Mouse (Mus musculus): ENCODE measurements around the gene Hsdl1.

The Hsdl1 gene

GRCm38 (mm10) chr8:119575366-119575726 lies 363 bp upstream of the Hsdl1 start:
- no peak for DNase-seq

- DNase-seq, result no peak
These were observed 2.6 kb downstream of the Hsdl1 start for GRCm38 (mm10) chr8:119572411-119572810.

DNA sequence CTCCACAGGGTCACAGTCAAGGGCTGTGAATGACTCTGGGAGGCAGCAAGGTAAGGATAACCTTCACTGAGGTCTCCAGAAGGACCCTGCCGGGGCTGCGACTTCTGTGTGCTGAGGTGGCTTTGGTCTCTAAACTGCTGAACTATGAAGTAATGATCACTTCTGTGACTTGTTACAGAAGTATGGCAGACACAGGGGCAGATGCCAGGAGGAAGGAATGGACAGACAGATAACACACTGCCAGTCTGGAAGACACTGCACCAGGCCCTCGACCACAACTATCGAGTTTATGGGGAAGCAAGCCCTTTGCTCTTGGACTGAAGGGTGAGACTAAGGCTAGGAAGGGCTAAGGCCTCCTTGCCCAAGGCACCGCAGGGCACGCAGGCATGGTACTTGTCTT lies 3.8 kb downstream of the Hsdl1 start:
- no peak for DNase-seq

- no peak for DNase-seq
These were observed 5.1 kb downstream of the Hsdl1 start for GRCm38 (mm10) chr8:119569881-119570280.

DNA sequence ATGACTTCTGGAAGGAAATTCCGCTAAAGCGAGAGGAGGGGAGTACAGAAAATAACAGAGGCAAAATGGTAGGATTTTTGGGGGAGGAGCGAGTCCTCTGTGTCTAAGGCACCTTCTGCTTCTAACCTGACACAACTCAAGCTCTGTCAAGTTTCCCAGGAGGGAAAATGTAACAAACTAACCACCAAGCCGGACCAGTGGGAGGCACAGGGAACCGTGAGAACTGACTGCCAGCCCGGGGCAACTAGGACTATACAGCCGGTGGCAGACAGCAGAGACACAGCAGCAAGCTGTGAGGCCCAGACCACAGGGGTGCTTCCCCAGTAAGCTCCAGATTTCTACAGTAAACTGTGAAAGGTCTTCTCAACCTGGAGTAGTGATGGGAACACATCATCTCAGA lies 6.0 kb downstream of the Hsdl1 start:
- no peak for DNase-seq

DNA sequence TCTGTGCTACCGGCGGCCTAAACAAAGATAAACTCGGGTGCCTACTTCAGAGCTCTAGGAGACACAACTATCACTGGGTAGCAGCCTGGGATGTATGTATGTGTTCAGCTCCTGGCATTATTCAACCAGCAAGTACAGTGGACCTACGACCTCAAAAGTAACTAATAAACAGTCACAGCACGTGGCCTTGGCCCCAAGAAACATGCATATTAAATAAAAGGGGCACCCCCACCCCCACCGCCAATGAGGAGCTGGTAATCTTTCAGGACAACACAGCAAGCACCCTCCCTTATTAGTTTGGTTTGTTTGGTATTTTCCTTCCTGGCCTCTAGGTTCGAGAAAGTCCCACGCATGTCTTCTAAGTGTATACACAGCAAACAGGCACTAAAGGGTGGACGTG lies 6.7 kb downstream of the Hsdl1 start:
- peak; percentile 58 for DNase-seq

GRCm38 (mm10) chr8:119566367-119566766 lies 8.6 kb downstream of the Hsdl1 start:
- DNase-seq, result no peak

- no peak for DNase-seq
These were observed 11.1 kb downstream of the Hsdl1 start for GRCm38 (mm10) chr8:119563849-119564251.

DNA sequence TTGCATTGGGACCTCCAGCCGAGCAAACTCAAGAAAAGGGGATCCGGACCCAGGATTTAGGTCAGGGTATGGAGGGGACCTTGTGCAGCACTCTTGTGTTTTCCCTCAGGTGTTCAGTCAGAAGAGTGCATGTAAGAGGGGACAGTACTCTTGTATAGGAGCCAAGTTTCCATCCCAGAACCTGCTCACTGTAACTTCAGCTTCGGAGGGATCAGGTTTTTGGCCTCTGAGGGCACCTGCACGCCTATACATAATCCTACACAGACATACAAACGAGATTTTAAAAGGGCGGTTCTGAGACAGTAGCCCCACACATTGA lies 15.6 kb downstream of the Hsdl1 start:
- no peak for DNase-seq

GRCm38 (mm10) chr8:119558603-119559401 lies 16.2 kb downstream of the Hsdl1 start, which contains the start of gene Mbtps1:
Gene Mbtps1 (minus strand): TSS chr8:119558735.
- peak; percentile 98 for DNase-seq

DNA sequence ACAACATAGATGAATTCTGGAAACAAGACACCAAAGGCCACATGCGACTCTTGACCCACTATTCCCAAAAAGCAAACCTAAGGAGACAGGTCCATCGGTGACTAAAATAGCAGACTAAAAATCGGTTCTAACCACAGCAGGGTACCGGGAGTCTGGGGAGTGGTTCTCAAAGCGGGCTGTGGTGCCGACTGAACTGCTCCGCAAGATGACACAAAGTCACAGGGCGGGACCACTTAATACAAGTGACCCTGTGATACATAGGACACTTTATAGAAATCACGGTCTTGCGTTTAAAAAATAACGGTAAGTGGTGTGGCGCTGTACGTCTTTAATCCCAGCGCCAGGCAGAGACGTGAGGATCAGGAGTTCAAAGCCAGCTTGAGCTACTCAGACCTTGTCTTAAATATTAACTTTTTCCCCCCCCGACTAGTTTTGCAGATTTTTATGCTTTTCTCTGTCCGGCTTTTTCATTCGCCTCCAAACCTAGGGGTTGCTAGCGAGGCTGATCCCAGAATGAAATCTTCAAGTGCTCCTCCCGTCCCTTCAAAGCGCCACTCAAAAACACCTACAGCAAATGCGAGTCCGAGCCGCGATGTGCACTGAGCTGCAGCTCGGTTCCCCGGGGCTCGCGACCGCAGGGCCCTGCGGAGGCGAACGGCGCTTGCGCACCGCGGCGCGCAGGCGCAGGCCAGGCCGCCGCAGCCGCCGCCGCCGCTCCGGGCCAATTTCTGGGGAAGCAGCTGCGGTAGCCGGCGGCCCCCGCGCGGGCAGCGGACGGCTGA lies 17.0 kb downstream of the Hsdl1 start:
- DNase-seq, result no peak

DNA sequence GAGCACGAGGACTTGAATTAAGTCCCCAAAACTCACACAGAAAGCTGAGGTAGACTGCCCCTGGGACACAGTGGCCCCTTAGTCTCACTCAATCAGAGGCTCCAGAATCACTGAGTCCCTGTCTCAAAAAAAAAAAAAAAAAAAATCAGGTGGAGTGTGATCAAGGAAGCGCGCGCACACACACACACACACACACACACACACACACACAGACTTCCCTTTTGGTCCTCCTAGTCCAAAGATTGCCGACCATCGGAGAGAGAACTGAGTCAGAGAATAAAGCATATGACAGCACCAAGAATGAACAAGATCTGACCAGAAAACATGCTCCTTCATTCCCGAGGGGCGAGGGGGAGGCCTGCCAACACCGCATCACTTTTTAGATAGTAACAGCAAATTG lies 17.9 kb downstream of the Hsdl1 start:
- no peak for DNase-seq

DNA sequence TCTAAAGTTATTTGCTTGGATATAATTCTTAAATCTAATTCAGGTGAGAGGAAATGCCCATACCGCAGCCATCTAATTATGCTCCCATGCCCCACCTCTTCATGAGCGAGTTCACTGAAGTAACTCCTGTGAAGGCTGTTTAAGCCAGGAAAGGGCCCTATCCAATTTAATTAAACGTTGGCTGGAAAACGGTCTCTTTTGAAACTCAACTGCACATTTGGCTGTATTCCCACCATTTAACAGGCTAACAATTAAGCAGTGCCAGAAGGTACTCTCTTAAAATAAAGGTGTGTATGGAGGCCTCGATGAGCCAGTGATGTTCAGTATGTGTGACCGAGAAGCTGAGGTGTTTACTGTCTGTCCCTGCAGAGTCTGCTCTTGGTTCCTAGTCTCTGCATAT lies 19.1 kb downstream of the Hsdl1 start:
- peak; percentile 64 for DNase-seq

- DNase-seq, result no peak
These were observed 22.0 kb downstream of the Hsdl1 start for GRCm38 (mm10) chr8:119552967-119553366.

DNA sequence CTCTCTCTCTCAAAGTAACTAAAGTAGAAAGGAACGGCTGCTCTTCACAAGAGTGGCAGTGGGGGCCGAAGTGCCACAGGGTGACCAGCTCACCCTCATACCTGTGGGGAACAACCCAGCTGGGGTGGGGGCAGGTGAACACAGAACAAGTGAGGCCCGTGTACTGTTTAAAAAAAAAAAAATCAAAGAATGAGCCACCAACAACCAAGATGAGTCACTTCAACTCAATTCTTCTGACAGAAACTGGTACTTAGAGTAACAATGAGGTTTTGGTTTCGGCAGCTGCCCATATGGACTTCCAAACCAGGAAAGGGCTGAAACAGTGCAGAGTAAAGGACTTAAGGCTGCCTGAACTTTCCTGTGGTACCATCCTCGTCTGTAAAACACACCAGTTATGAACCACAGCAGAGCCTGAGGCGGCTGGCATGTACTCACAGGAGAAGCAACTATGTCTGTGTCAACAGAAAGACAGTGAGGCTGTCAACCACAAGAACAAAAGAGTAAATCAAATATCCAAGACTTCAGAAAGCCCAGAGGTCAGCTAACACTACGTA lies 26.3 kb downstream of the Hsdl1 start:
- DNase-seq, result no peak

DNA sequence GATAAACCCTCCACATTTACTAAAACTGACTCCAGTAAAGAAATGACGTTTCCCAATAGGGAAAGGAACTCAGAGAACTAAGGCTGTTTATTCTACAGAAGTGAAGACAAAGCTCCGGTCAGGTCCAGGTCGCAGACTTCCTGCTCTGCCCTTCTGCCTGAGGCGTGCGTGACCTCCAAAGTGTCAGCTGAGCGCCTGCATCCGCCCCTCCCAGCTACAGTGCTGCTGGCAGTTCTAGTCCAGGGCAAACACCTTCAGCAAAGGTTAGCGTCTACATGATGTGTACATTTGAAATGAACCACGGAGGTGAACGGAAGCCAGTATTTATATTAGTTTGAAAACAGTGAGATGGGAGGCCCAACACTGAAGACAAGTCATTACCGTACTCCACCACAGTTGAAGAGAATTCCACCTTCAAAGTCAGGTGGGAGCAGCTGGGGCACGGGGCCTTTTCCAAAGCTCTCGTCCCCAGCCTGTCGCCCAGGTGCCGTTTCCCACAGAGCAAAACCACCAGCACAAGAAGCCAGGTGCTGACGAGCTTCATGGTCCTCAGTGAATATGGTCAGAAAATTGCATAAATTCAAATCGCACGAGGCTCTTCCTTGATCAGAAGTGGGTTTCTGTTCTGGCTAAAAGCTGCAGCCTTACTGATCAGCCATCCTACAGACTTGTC lies 27.8 kb downstream of the Hsdl1 start:
- DNase-seq, result no peak

GRCm38 (mm10) chr8:119545791-119546190 lies 29.2 kb downstream of the Hsdl1 start:
- DNase-seq, result no peak

- DNase-seq, result no peak
These were observed 29.8 kb downstream of the Hsdl1 start for GRCm38 (mm10) chr8:119545180-119545579.

- no peak for DNase-seq
These were observed 30.4 kb downstream of the Hsdl1 start for GRCm38 (mm10) chr8:119544606-119545005.

DNA sequence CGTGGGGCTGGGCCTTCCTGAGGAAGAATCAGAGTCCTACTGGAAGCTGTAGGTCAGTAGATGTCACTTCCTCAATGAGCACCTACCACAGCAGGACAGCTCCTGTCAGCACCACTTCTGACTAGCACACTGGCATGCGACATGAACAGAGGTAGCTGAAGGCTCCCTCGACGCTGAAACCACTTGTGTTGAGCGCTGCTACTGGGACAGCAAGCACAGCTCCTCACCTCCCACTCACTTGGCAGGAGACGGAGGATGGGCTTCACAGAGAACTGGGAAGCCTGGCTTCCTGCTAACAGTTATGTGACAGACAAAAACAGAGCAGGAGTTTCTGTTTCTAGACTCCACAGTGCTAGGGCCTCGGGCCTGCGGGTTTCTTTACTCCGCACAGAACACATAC lies 43.0 kb downstream of the Hsdl1 start:
- DNase-seq, result no peak

- DNase-seq, result no peak
These were observed 43.6 kb downstream of the Hsdl1 start for GRCm38 (mm10) chr8:119531397-119531796.

DNA sequence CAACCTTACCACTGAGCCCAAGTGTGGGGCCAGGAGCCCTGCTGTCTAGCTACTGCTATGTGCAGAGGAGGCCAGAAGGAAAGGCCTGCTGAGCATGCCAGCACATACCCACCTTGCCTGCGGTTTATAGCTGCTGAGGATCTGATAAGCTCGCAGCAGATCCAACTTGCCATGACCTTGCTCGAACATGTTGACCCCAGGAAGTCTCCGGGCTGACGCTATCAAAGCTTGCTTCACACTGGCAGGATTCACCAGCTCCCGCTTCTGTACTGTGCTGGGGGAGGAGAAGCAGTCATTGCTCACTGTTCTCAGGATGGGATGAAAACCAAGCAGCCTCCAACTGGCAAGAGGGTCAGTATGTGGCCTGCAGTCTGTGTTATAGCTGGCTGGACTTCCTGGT lies 44.0 kb downstream of the Hsdl1 start:
- DNase-seq, result no peak

- no peak for DNase-seq
These were observed 46.2 kb downstream of the Hsdl1 start for GRCm38 (mm10) chr8:119528762-119529161.

- DNase-seq, result peak; percentile 14
These were observed 54.9 kb downstream of the Hsdl1 start for GRCm38 (mm10) chr8:119520102-119520501.
